ENCODE assay signal across 8 mouse cellular contexts in genomic region chr9:56160341-56161141, GRCm38 (mm10). TPM values are rescaled to one million over a fixed set of nuclear protein-coding genes. Genes with fewer than 3 reads are reported as not detected.
DNase-seq lines count a peak whose midpoint lies in the region; ATAC-seq lines count a peak whose summit lies in the region.

No protein-coding gene starts in this region.

- H3K4me3 ChIP-seq in hindbrain, embryonic 12.5 days: peak overlapping the region; percentile 96

- ATAC-seq in hindbrain, embryonic 12.5 days (ENCODE audit: low FRiP score): peak; percentile 98

- WGBS in hindbrain, embryonic 12.5 days: under 1% methylated on average over 73 of the region's 82 CpGs

- H3K27me3 ChIP-seq in hindbrain, embryonic 12.5 days: no peaks in the 10 kb centered on the region

- no peaks in the 10 kb centered on the region for H3K9me3 ChIP-seq in hindbrain, embryonic 12.5 days (replicated peaks)

- peak; percentile 90 for DNase-seq in NIH3T3 (ENCODE audit: low read depth)
- peak; percentile 90 for DNase-seq in cerebellum, adult 9-11 months
- DNase-seq in frontal cortex, postnatal 10 days (ENCODE audit: low spot score in 2 of 2): peak; percentile 87 to 93
- DNase-seq in layer of hippocampus, postnatal 14 days (ENCODE audit: low spot score in 2 of 2): peak; percentile 90 to 94
- peak; percentile 91 for DNase-seq in lung, postnatal 10 days
- peak; percentile 91 for DNase-seq in ovary, postnatal 36 days (ENCODE audit: low spot score)
- peak; percentile 92 for DNase-seq in thymus, postnatal 14 days

- peaks cover 28% of the 10 kb centered on the region for H3K4me1 ChIP-seq in hindbrain, embryonic 12.5 days

- H3K9ac ChIP-seq in hindbrain, embryonic 12.5 days: peak overlapping the region; percentile 96

- peak overlapping the region; percentile 54 for H3K4me2 ChIP-seq in hindbrain, embryonic 12.5 days (replicated peaks)

- H3K36me3 ChIP-seq in hindbrain, embryonic 12.5 days: no peaks in the 10 kb centered on the region

- peak overlapping the region; percentile 98 for H3K27ac ChIP-seq in hindbrain, embryonic 12.5 days

RNA-seq across cellular contexts. Expression of gene Tspan3, which starts 4.7 kb away (rescaled TPM):
- 495 and 515 TPM in 2 replicates for polyA plus RNA-seq in hindbrain, embryonic 12.5 days (2016; fragmentation: Nextera tagmentation; extraction: Ambion mirVana)
- total RNA-seq in layer of hippocampus, postnatal 14 days (2021): 100 to 1,000 TPM; 378 to 389 TPM

Comparison
In these comparisons a context has a peak if more than half of its experiments do, and no peak if none do; other contexts are left out.
1. Peak in every context shown above with its lines: DNase-seq, ATAC-seq, H3K4me3 ChIP-seq and H3K27ac ChIP-seq.